Mouse (Mus musculus) frontal cortex, adult (tissue): ENCODE data around the gene Brpf3.
A peak's percentile ranks its signal among the peaks of the same experiment; 100 is the strongest.
"Not testable (repeated sequence)": the region's sequence is repeated elsewhere in the genome, so short reads cannot be mapped to it uniquely, and the experiment has no call there.

Experiments
- ATAC-seq: cut with Nextera tagmentation; 2 replicates; pipeline ENCODE4 v1.9.2; 2017; ENCODE audit warnings: mild to moderate bottlenecking, moderate library complexity, mixed read lengths; ENCODE audit not compliant: low TSS enrichment

Gene Brpf3

GRCm38 (mm10) chr17:28799291-28800160 is 1.4 kb upstream of the Brpf3 start:
- no peak for ATAC-seq

GRCm38 (mm10) chr17:28800281-28800670 is 614 bp upstream of the Brpf3 start:
- ATAC-seq: no peak

DNA sequence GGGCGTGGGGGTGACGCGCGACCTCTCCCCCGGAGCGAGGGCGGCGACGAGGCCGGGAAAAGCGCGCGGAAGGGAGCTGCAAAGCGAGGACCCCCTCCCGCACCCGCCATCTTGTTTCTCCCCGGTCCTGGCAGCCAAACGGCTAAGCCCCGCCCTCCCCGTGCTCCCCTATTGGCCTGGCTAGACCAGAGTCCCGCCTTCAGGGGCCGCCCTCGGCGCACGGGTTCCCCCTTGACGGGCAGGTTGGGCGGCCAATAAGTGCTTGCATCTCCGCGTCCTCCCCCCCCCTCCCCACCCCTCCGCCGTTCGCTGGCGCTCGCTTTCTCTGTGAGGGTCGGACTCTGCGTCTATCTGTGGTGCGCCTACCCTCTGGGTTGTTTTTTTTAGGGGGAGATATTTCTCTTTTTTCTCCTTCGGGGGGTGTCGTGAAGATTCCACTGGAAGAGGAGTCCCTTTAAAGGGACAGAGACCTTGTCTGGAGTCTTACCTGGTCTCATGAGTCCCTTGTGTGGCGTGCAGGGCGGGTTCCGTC is 650 bp downstream of the Brpf3 start:
- ATAC-seq: peak; percentile 91

GRCm38 (mm10) chr17:28802006-28802481 is 1.2 kb downstream of the Brpf3 start:
- ATAC-seq: no peak

GRCm38 (mm10) chr17:28803316-28803715 is 2.4 kb downstream of the Brpf3 start:
- no peak for ATAC-seq

DNA sequence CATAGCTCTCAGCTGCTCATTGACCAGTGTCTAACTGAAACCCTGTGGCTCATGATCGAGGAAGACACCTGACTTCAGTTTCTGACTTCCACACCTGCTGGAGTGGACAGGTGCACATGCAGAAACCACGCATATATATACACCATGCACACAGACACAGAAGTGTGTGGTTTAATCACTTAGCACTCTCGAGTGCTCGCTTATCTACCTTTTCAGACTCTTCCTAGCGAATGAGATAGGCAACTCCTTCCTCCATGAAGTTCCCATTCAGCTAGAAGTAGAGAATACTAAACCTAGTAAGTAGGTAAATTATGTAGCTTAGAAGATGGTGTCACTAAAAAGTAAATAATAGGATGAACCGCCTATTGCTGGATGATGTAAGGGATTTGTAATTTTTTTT is 4.1 kb downstream of the Brpf3 start:
- no peak for ATAC-seq

DNA sequence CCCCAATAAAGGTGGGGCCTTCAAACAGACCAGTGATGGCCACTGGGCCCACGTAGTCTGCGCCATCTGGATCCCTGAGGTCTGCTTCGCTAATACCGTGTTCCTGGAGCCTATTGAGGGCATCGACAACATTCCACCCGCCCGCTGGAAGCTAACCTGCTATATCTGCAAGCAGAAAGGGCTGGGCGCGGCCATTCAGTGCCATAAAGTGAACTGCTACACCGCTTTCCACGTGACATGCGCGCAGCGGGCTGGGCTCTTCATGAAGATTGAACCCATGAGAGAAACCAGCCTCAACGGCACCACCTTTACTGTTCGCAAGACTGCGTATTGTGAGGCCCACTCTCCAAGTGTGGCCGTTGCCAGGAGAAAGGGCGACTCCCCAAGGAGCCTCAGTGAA is 5.9 kb downstream of the Brpf3 start:
- no peak for ATAC-seq

DNA sequence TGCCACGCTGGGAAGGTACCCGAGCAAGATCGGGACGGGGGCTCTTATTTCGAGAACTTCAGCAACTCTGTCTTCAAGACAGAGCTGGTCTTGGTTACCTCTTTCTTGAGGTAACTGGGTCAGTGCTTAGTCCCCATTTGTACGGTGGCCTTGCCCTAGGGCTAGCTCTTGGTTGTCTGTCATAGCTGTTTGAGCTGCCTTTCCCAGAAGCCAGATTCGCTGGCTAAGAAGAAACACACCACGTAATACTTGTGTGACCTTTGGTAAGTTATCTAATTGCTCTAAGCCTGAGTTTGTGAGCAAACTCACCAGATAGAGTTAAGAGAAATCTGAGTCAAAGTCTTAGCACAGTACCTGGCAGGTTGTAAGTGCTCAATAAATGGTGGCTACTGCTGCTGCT is 7.8 kb downstream of the Brpf3 start:
- no peak for ATAC-seq

DNA sequence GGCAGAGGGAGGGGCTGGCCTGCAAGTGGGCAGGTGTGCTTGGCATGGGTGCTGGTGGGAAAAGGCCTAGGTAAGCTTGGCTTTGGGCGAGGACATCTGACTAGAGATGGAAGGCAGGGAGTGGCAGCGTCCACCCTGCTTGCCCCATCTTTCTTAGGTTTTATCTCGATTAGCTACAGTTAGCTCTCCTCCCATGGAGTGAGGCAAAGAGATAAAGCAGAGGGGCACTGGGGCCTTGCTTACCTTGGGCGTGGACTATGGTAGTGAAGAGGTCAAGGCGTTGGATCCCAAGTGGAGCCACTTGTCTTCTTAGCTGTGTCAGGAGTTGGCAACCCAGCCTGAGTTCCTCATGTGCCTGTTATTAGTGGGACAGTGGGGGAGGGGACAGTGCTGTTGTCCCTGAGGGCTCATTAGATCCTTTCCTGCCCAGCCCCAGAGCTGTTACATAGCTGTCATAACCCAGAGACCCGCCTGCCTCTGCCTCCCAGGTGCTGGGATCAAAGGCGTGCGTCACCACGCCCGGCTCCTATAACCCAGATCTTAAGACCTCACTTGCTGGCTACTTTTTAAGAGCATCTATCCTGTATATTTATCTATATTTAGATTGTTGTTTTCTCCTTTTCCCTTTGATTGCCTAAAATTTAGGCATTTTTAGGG is 8.4 kb downstream of the Brpf3 start:
- no peak for ATAC-seq

DNA sequence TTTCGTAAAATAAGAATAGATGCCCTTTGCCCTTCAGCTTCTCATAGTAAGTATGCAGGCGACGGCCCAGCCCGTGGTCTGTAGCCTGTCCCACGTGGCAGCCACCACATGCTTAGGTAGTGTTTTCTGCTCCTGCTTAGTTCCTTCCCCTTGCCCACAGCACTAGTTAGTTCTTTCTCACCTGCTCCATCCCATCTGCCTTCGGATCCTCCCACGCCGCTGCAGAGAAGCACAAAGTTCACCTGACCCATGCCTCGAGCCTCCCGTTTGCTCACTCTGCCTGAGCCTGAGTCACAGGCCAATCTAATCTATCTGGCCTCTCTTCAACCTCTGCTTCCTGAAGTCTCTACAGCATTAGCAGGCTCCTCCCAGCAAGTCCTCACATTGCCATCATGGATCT is 11.5 kb downstream of the Brpf3 start:
- no peak for ATAC-seq

DNA sequence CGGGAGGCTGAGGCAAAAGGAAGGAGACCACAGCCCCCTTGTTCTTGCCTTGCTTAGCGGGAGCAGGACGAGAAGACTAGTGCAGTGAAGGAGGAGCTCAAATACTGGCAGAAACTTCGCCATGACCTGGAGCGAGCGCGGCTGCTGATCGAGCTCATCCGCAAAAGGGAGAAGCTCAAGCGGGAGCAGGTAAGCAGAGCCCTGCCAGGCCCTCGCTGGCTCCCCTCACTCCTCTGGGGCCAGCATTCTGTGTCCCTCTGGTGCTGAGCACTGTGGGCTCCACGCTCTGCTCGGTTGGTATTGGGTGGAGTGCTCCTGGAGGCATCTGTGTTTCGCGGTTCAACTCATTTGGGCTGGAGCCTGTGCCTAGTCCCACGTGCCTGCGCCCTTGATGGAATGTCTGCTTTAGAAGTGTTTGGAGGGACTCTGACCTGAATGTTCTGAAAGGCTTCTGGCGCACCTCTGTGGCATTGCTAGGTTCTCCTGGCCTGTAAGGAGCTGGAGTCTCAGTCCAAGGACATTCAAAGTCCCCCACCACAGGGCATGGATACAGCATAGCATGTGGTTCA is 13.7 kb downstream of the Brpf3 start:
- no peak for ATAC-seq

DNA sequence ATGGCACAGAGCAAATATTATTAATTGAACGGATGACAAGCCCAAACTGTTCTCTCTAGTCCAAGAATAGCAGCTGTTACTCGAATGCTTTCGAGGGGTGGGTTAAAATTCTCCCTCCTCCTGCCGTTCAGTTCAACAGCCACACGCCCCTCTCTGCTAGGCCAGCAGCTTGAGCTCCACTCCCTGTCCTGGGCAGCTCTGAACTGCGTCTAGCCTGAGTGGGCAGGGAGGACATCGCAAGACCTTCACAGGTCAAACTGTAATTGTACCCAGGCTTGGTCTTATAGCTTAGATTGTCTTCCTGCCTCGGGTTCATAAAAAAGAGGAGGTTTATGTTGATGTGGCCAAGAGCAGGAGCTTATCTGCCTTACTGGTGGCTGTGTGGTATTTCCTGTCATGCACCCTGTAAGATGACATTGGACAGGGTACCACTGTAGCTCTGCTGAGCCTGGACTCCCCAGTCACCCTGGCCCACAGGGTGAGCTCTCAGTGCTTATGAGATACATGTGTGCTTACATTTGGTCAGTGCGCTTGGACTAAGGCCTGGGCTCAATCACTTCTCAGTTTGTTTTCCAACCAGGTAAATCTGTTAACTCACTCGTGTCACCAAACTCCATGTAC is 14.6 kb downstream of the Brpf3 start:
- no peak for ATAC-seq

DNA sequence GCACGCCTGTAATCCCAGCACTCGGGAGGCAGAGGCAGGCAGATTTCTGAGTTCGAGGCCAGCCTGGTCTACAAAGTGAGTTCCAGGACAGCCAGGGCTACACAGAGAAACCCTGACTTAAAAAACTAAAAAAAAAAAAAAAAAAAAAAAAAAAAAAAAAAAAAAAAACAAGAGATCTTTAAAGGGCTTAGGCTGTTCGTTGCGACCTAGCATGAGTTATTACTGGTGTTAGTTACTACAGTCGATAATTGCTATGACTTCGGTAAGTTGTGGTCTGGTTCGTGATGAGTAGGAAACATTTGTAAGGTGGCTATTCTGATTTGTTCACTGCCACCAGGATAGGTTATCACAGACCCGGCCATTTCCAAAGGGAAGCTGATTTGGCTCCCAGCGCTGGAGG is 15.4 kb downstream of the Brpf3 start:
- ATAC-seq: not testable (repeated sequence)

GRCm38 (mm10) chr17:28816875-28817811 is 16.3 kb downstream of the Brpf3 start:
- no peak for ATAC-seq

DNA sequence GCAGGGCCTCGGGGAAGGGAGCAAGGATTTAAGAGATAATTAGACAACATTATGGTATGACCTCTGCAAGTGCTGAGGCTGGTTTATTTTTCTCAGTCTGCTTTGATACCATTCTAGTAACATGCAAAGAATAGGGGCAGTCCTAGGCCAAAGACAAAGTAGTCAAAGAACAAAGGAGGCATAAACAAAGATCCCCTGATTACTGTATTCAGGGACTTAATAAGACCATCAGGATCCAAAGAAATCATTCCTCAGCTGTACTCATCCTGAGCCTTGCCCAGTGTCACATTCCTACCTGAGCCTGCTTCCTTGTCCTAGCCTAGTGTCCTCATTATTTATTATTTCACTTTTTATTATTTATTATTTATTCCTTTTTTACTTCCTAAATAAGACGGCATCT is 19.3 kb downstream of the Brpf3 start:
- no peak for ATAC-seq

GRCm38 (mm10) chr17:28823004-28823745 is 22.3 kb downstream of the Brpf3 start:
- no peak for ATAC-seq

DNA sequence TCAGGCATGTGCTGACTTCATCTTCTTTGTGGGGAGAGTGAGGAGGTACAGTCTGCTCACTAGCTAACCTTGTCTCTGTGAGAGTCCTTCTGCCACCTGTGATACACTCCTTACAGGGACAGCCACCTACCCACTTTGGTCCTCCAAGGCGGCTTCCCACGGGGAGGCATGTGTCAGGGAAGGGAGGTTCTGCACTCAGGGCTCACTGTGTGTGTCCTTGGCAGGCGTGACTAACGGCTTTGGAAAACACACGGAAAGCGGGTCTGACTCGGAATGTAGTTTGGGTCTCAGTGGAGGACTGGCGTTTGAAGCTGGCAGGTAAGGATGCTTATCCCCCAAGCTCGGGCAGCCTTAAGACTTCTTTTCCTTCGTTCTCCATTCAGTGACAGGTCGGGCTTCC is 22.9 kb downstream of the Brpf3 start:
- ATAC-seq: no peak

DNA sequence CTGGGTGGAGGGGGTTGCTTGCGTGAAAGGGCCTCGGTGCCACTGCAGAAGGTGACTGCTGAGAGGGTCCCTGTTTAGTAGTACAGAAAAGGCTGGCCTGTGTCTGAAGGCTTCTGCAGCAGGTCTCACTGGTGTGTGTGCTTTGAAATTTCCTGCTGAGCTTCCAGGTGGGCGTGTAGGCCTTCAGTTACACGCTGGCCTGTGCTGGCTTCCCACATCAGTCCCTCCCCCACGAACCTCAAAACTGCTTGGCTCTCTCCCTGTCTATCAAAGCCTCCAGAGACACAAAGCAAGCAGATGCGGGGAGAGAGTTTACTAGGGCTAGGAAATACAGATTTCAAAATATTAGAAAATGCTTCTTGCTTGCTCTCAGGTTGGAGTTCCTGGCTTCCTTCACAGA is 24.0 kb downstream of the Brpf3 start:
- ATAC-seq: peak; percentile 66

DNA sequence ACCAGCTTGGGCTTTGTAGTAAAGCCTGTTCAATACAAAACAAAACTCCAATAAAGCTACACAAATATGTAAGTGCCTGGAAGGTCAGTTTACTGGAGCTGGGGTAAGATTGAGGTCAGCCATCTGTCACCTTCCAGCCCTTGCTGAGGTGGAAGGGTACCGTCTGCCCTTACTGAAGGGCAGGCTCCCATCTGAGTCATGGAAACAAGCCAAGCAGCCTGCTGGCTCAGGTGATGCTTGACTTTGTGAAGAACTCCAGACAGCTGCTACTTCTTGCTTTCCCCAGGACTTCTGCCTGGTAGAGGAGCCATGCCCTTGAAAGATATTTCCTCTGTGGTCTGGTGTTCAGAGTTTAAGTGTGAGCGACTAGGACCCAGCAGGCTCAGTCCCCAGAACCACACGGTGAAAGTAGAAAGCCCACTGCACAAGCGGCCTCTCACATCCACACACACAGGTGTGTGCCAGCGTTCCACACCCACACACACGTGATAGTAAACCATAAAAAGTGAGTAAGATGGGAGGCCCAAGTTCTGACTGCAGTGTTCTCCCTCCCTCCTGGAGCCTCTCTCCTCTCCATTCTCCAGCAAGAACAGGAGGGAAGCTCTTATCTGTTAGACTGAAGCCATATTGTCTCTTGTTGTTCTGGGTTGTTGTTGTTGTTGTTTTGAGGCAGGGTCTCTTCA is 24.6 kb downstream of the Brpf3 start:
- no peak for ATAC-seq
